Comparison of ENCODE assay signal across 15 mouse cellular contexts in genomic region chr6:7799969-7800368, GRCm38 (mm10). TPM values are rescaled to one million over a fixed set of nuclear protein-coding genes. Genes with fewer than 3 reads are reported as not detected.
DNase-seq lines count a peak whose midpoint lies in the region; ATAC-seq lines count a peak whose summit lies in the region.
"Had no signal": no experiment of that assay in that cellular context is flagged by ENCODE, and none has a peak within 500 bp of the region (broad histone marks: within the 10 kb centered on the region; RNA-seq: fewer than 3 reads in every experiment).

No protein-coding gene starts in this region.

- H3K27me3 ChIP-seq in hindbrain, embryonic 10.5 days (ENCODE audit: insufficient read depth, poor library complexity, severe bottlenecking) = no peaks in the 10 kb centered on the region
- H3K27me3 ChIP-seq: limb, embryonic 13.5 days; neural tube, embryonic 15.5 days had no signal

- WGBS in hindbrain, embryonic 10.5 days = 84% methylated on average over 6 of the region's 6 CpGs

- 0 out of 2 replicates have a peak, but pooled peaks have one; percentile 39 for ATAC-seq in common myeloid progenitor, adult 5-6 weeks (replicated peaks; ENCODE audit: low read depth, poor library complexity, severe bottlenecking)

- H3K27ac ChIP-seq in hindbrain, embryonic 10.5 days = no peak overlapping the region
- H3K27ac ChIP-seq: forebrain, embryonic 10.5 days; limb, embryonic 13.5 days; neural tube, embryonic 15.5 days had no signal

- H3K9me3 ChIP-seq in hindbrain, embryonic 10.5 days = no peaks in the 10 kb centered on the region
- H3K9me3 ChIP-seq: forebrain, embryonic 10.5 days; limb, embryonic 13.5 days; megakaryocyte, embryonic 14.5 days; neural tube, embryonic 15.5 days had no signal

- intact Hi-C loops in heart, postnatal 10 days (cut with DNase I) = no loop called here

- no peaks in the 10 kb centered on the region for H3K36me3 ChIP-seq in hindbrain, embryonic 10.5 days
- H3K36me3 ChIP-seq: forebrain, embryonic 10.5 days; limb, embryonic 13.5 days; neural tube, embryonic 15.5 days had no signal

- peak; percentile 4 to 12 for DNase-seq in thymus, adult 18-20 months
- DNase-seq in thymus, postnatal 0 days (ENCODE audit: low spot score) = no peak
- DNase-seq in heart, postnatal 10 days = peak; percentile 16 to 27
- peak; percentile 84 for DNase-seq in skeletal muscle tissue, adult 2 months (ENCODE audit: low read depth, low spot score)
- DNase-seq in hindbrain, embryonic 10.5 days (ENCODE audit: low spot score) = no peak
- DNase-seq in c-Kit-positive CD71-positive TER-119-positive erythroid progenitor cells, embryonic 14.5 days (ENCODE audit: low spot score) = no peak
- DNase-seq in frontal cortex, postnatal 25 days (ENCODE audit: low spot score in 2 of 2) = no peak
- DNase-seq: cerebellum, postnatal 14 days; kidney, postnatal 4 days; thymus, postnatal 4 days had no signal

- no peak overlapping the region for H3K4me3 ChIP-seq in hindbrain, embryonic 10.5 days
- H3K4me3 ChIP-seq: forebrain, embryonic 10.5 days; limb, embryonic 13.5 days; megakaryocyte, embryonic 14.5 days; neural tube, embryonic 15.5 days had no signal

- no peaks in the 10 kb centered on the region for H3K4me1 ChIP-seq in hindbrain, embryonic 10.5 days (replicated peaks)
- H3K4me1 ChIP-seq: forebrain, embryonic 10.5 days; limb, embryonic 13.5 days; neural tube, embryonic 15.5 days had no signal

RNA-seq across cellular contexts. Expression of gene C1galt1, which starts 44.7 kb away (rescaled TPM):
- polyA plus RNA-seq in thymus, postnatal 0 days (2015; fragmentation: Nextera tagmentation; extraction: Ambion mirVana) = 12.2 and 14.6 TPM in 2 replicates
- 37.0 and 40.9 TPM in 2 replicates for total RNA-seq in common myeloid progenitor, adult 5-6 weeks (2017)
- 10 to 100 TPM; 18.5 to 19.7 TPM for total RNA-seq in heart, postnatal 10 days (2021)
- polyA plus RNA-seq in hindbrain, embryonic 10.5 days (2016; fragmentation: Nextera tagmentation; extraction: Ambion mirVana) = 1.4 and 1.7 TPM in 2 replicates

Comparison
In these comparisons a context has a peak if more than half of its experiments do, and no peak if none do; other contexts are left out.
1. DNase-seq: peak in thymus, adult 18-20 months (2 of 2), heart, postnatal 10 days (2 of 2) and skeletal muscle tissue, adult 2 months (single experiment); none in thymus, postnatal 0 days (single experiment), hindbrain, embryonic 10.5 days (single experiment), c-Kit-positive CD71-positive TER-119-positive erythroid progenitor cells, embryonic 14.5 days (single experiment) and frontal cortex, postnatal 25 days (0 of 2).